Mouse (Mus musculus) spleen, adult 18-20 months (tissue): ENCODE measurements around the gene Msx1.

Experiments used
- DNase-seq, 2 experiments: peaks; one replicate each; pipeline ENCODE4 v3.0.0; 2022; ENCODE audit warnings: mixed read lengths in 2 of 2

The Msx1 gene

GRCm38 (mm10) chr5:37825611-37826445 is 1.4 kb upstream of the Msx1 start:
- no peak for DNase-seq

GRCm38 (mm10) chr5:37825111-37825600 is 773 bp upstream of the Msx1 start:
- no peak for DNase-seq

GRCm38 (mm10) chr5:37823721-37824460 is 492 bp downstream of the Msx1 start:
- DNase-seq, result no peak

- DNase-seq, result no peak
Observed at GRCm38 (mm10) chr5:37822791-37823720, 1.3 kb downstream of the Msx1 start.

- DNase-seq, result no peak
Observed at GRCm38 (mm10) chr5:37822116-37822707, 2.2 kb downstream of the Msx1 start.

- no peak for DNase-seq
Observed at GRCm38 (mm10) chr5:37821111-37821601, 3.2 kb downstream of the Msx1 start.

- DNase-seq, result no peak
Observed at GRCm38 (mm10) chr5:37820689-37821088, 3.7 kb downstream of the Msx1 start.

GRCm38 (mm10) chr5:37819971-37820370 is 4.4 kb downstream of the Msx1 start:
- no peak for DNase-seq

- no peak for DNase-seq
Observed at GRCm38 (mm10) chr5:37819541-37819940, 4.8 kb downstream of the Msx1 start.

- DNase-seq, result no peak
Observed at GRCm38 (mm10) chr5:37818533-37819215, 5.7 kb downstream of the Msx1 start.

- no peak for DNase-seq
Observed at GRCm38 (mm10) chr5:37817658-37818532, 6.5 kb downstream of the Msx1 start.

GRCm38 (mm10) chr5:37816907-37817657 is 7.3 kb downstream of the Msx1 start:
- DNase-seq, result no peak

GRCm38 (mm10) chr5:37815909-37816308 is 8.5 kb downstream of the Msx1 start:
- no peak for DNase-seq

GRCm38 (mm10) chr5:37814169-37814568 is 10.2 kb downstream of the Msx1 start:
- no peak for DNase-seq

GRCm38 (mm10) chr5:37805291-37805690 is 19.1 kb downstream of the Msx1 start:
- no peak for DNase-seq

- DNase-seq, result no peak
Observed at GRCm38 (mm10) chr5:37804512-37805118, 19.8 kb downstream of the Msx1 start.

GRCm38 (mm10) chr5:37797251-37797650 is 27.1 kb downstream of the Msx1 start:
- DNase-seq, result no peak

GRCm38 (mm10) chr5:37796751-37797150 is 27.6 kb downstream of the Msx1 start:
- no peak for DNase-seq

- DNase-seq, result no peak
Observed at GRCm38 (mm10) chr5:37795691-37796090, 28.7 kb downstream of the Msx1 start.
